Mouse (Mus musculus) heart, embryonic 12.5 days (tissue): ENCODE measurements at regions not wholly inside any gene's neighbourhood (a gene's known extent, or its start where the extent isn't known, plus 50 kb on each side); places are given as distances from the start of the nearest gene placed in this dataset.

Experiments used
- ATAC-seq: fragments of 200-750 bp; cut with Nextera tagmentation; 2 replicates; pipeline ENCODE4 v1.8.0; 2017; ENCODE audit warnings: moderate TSS enrichment, moderate library complexity; ENCODE audit not compliant: insufficient number of reproducible peaks, low FRiP score
- H3K27ac ChIP-seq: fragments of 300-500 bp; sonication (generic); 2 replicates; pipeline ENCODE4 v1.5.1; 2016; ENCODE audit warnings: mild to moderate bottlenecking, moderate library complexity; ENCODE audit not compliant: poor library complexity, severe bottlenecking
- H3K27me3 ChIP-seq: fragments of 300-500 bp; sonication (generic); replicated peaks from 2 replicates; pipeline ENCODE4 v1.6.1; 2016; ENCODE audit warnings: mild to moderate bottlenecking, moderate library complexity
- H3K36me3 ChIP-seq: fragments of 300-500 bp; sonication (generic); 2 replicates; pipeline ENCODE4 v1.6.1; 2016; ENCODE audit warnings: mild to moderate bottlenecking, moderate library complexity
- H3K4me1 ChIP-seq: fragments of 300-500 bp; sonication (generic); replicated peaks from 2 replicates; pipeline ENCODE4 v1.6.1; 2016; ENCODE audit warnings: mild to moderate bottlenecking
- H3K4me2 ChIP-seq: fragments of 300-500 bp; sonication (generic); 2 replicates; pipeline ENCODE4 v1.6.1; 2016; ENCODE audit warnings: mild to moderate bottlenecking, moderate library complexity
- H3K4me3 ChIP-seq: fragments of 300-500 bp; sonication (generic); 2 replicates; pipeline ENCODE4 v1.5.1; 2016; ENCODE audit warnings: mild to moderate bottlenecking
- H3K9ac ChIP-seq: fragments of 300-500 bp; sonication (generic); 2 replicates; pipeline ENCODE4 v1.6.1; 2016; ENCODE audit warnings: mild to moderate bottlenecking, moderate library complexity
- H3K9me3 ChIP-seq: fragments of 300-500 bp; sonication (generic); replicated peaks from 2 replicates; pipeline ENCODE4 v1.6.1; 2016; ENCODE audit warnings: mild to moderate bottlenecking, moderate library complexity
- WGBS: fragments of 180-500 bp; shearing (Covaris S2); methylation state at CpG from one replicate; pipeline ENCODE4 v1.1.7; 2016; 5-methylcytosine and 5-hydroxymethylcytosine counted together

GRCm38 (mm10) chr17:85932360-85933132 is 212.4 kb downstream of the Srbd1 start:
- Histone ChIP-seq H3K4me3 (no peak overlapping the region), H3K36me3 (no peaks in the 10 kb centered on the region), H3K4me1 (no peaks in the 10 kb centered on the region), H3K9ac (no peak overlapping the region), H3K9me3 (peaks cover 8% of the 10 kb centered on the region; the same call in 1 of the 2 replicates), H3K27ac (no peak overlapping the region), H3K4me2 (no peak overlapping the region), H3K27me3 (peaks cover 10% of the 10 kb centered on the region; the same call in 1 of the 2 replicates)
- WGBS: 83% methylated on average over 30 of the region's 30 CpGs
- no peak for ATAC-seq

- no peak for ATAC-seq
- WGBS: 78% methylated on average over 10 of the region's 10 CpGs
- H3K4me3 ChIP-seq: no peak overlapping the region
- no peaks in the 10 kb centered on the region for H3K4me1 ChIP-seq
- H3K4me2 ChIP-seq: no peak overlapping the region
- H3K27ac ChIP-seq: no peak overlapping the region
- H3K9ac ChIP-seq: no peak overlapping the region
- H3K36me3 ChIP-seq: no peaks in the 10 kb centered on the region
- peaks cover 10% of the 10 kb centered on the region; the same call in 1 of the 2 replicates for H3K27me3 ChIP-seq
- H3K9me3 ChIP-seq: 0 out of 2 replicates have a peak, but pooled peaks cover 2% of the 10 kb centered on the region
Measured at GRCm38 (mm10) chr17:85931955-85932354, 213.0 kb downstream of the Srbd1 start.

- Histone ChIP-seq H3K4me3 (no peak overlapping the region), H3K4me2 (no peak overlapping the region), H3K27me3 (peaks cover 10% of the 10 kb centered on the region; the same call in 1 of the 2 replicates), H3K4me1 (no peaks in the 10 kb centered on the region), H3K9ac (no peak overlapping the region), H3K36me3 (no peaks in the 10 kb centered on the region), H3K27ac (no peak overlapping the region), H3K9me3 (no peaks in the 10 kb centered on the region)
- no peak for ATAC-seq
- WGBS: 72% methylated on average over 5 of the region's 5 CpGs
Measured at GRCm38 (mm10) chr17:85930789-85931188, 214.2 kb downstream of the Srbd1 start.

GRCm38 (mm10) chr17:85930331-85930730 is 214.6 kb downstream of the Srbd1 start:
- Histone ChIP-seq H3K9ac (no peak overlapping the region), H3K27me3 (peaks cover 10% of the 10 kb centered on the region; the same call in 1 of the 2 replicates), H3K4me1 (no peaks in the 10 kb centered on the region), H3K27ac (no peak overlapping the region), H3K4me3 (no peak overlapping the region), H3K9me3 (no peaks in the 10 kb centered on the region), H3K36me3 (no peaks in the 10 kb centered on the region), H3K4me2 (no peak overlapping the region)
- 85% methylated on average over 3 of the region's 3 CpGs for WGBS
- no peak for ATAC-seq

- H3K4me2 ChIP-seq: no peak overlapping the region
- H3K4me1 ChIP-seq: no peaks in the 10 kb centered on the region
- no peak overlapping the region for H3K9ac ChIP-seq
- H3K9me3 ChIP-seq: no peaks in the 10 kb centered on the region
- WGBS: 78% methylated on average over 12 of the region's 12 CpGs
- H3K27me3 ChIP-seq: peaks cover 10% of the 10 kb centered on the region; the same call in 1 of the 2 replicates
- no peaks in the 10 kb centered on the region for H3K36me3 ChIP-seq
- no peak overlapping the region for H3K4me3 ChIP-seq
- no peak overlapping the region for H3K27ac ChIP-seq
- no peak for ATAC-seq
Measured at GRCm38 (mm10) chr17:85929699-85930286, 215.2 kb downstream of the Srbd1 start.

GRCm38 (mm10) chr17:85928543-85928942 is 216.4 kb downstream of the Srbd1 start:
- Histone ChIP-seq H3K4me1 (no peaks in the 10 kb centered on the region), H3K9me3 (no peaks in the 10 kb centered on the region), H3K9ac (no peak overlapping the region), H3K4me2 (no peak overlapping the region), H3K36me3 (no peaks in the 10 kb centered on the region), H3K27me3 (peaks cover 14% of the 10 kb centered on the region; the same call in 1 of the 2 replicates), H3K4me3 (no peak overlapping the region), H3K27ac (no peak overlapping the region)
- WGBS: 43% methylated on average over 2 of the region's 2 CpGs
- ATAC-seq: no peak

GRCm38 (mm10) chr17:85927261-85927660 is 217.7 kb downstream of the Srbd1 start:
- H3K4me2 ChIP-seq: no peak overlapping the region
- H3K27me3 ChIP-seq: peaks cover 17% of the 10 kb centered on the region
- H3K4me3 ChIP-seq: no peak overlapping the region
- H3K9ac ChIP-seq: no peak overlapping the region
- ATAC-seq: no peak
- H3K4me1 ChIP-seq: no peaks in the 10 kb centered on the region
- 78% methylated on average over 9 of the region's 9 CpGs for WGBS
- no peak overlapping the region for H3K27ac ChIP-seq
- H3K9me3 ChIP-seq: no peaks in the 10 kb centered on the region
- no peaks in the 10 kb centered on the region for H3K36me3 ChIP-seq

GRCm38 (mm10) chr17:85926044-85926443 is 218.9 kb downstream of the Srbd1 start:
- no peak overlapping the region for H3K4me2 ChIP-seq
- no peak overlapping the region for H3K27ac ChIP-seq
- WGBS: 91% methylated on average over 4 of the region's 4 CpGs
- no peaks in the 10 kb centered on the region for H3K9me3 ChIP-seq
- no peak overlapping the region for H3K4me3 ChIP-seq
- H3K9ac ChIP-seq: no peak overlapping the region
- peaks cover 20% of the 10 kb centered on the region for H3K27me3 ChIP-seq
- ATAC-seq: no peak
- no peaks in the 10 kb centered on the region for H3K36me3 ChIP-seq
- peaks cover 6% of the 10 kb centered on the region for H3K4me1 ChIP-seq

- Histone ChIP-seq H3K4me2 (no peak overlapping the region), H3K4me1 (peaks cover 8% of the 10 kb centered on the region), H3K27me3 (peaks cover 45% of the 10 kb centered on the region), H3K9me3 (no peaks in the 10 kb centered on the region), H3K36me3 (no peaks in the 10 kb centered on the region), H3K27ac (no peak overlapping the region), H3K9ac (no peak overlapping the region), H3K4me3 (no peak overlapping the region)
- ATAC-seq: no peak
- WGBS: 43% methylated on average over 8 of the region's 8 CpGs
Measured at GRCm38 (mm10) chr17:85921219-85921673, 223.7 kb downstream of the Srbd1 start.

- no peak overlapping the region for H3K27ac ChIP-seq
- H3K4me3 ChIP-seq: no peak overlapping the region
- WGBS: 83% methylated on average over 7 of the region's 7 CpGs
Measured at GRCm38 (mm10) chr17:85919868-85920267, 225.1 kb downstream of the Srbd1 start.

GRCm38 (mm10) chr17:85915870-85916269 is 227.8 kb upstream of the Six2 start:
- Histone ChIP-seq H3K27ac (no peak overlapping the region), H3K36me3 (no peaks in the 10 kb centered on the region), H3K4me3 (no peak overlapping the region), H3K4me2 (no peak overlapping the region), H3K4me1 (peaks cover under 1% of the 10 kb centered on the region; the same call in 1 of the 2 replicates), H3K9me3 (no peaks in the 10 kb centered on the region), H3K27me3 (peaks cover 25% of the 10 kb centered on the region), H3K9ac (no peak overlapping the region)
- ATAC-seq: no peak
- WGBS: 79% methylated on average over 3 of the region's 3 CpGs

More at GRCm38 (mm10) chr17:85919868-85920267, 225.1 kb downstream of the Srbd1 start:
- ATAC-seq: no peak
- Histone ChIP-seq H3K4me2 (no peak overlapping the region), H3K9me3 (no peaks in the 10 kb centered on the region), H3K36me3 (no peaks in the 10 kb centered on the region), H3K27me3 (peaks cover 45% of the 10 kb centered on the region), H3K9ac (no peak overlapping the region), H3K4me1 (peaks cover 8% of the 10 kb centered on the region)
